Mouse (Mus musculus): ENCODE data around the gene Calm3.

Calm3 gene

GRCm38 (mm10) chr7:16890536-16890935 is 33.4 kb downstream of the Calm3 start:
- no peak for DNase-seq (ENCODE audit: low spot score)

- no peak for DNase-seq (ENCODE audit: low spot score)
Measured at GRCm38 (mm10) chr7:16885905-16886304, 38.0 kb downstream of the Calm3 start.

GRCm38 (mm10) chr7:16885271-16885776 is 38.6 kb downstream of the Calm3 start:
- no peak for DNase-seq (ENCODE audit: low spot score)

GRCm38 (mm10) chr7:16884334-16884733 is 39.6 kb downstream of the Calm3 start:
- no peak for DNase-seq (ENCODE audit: low spot score)

- no peak for DNase-seq (ENCODE audit: low spot score)
Measured at GRCm38 (mm10) chr7:16883162-16883561, 40.8 kb downstream of the Calm3 start.

GRCm38 (mm10) chr7:16880615-16881014 is 43.3 kb downstream of the Calm3 start:
- no peak for DNase-seq (ENCODE audit: low spot score)

GRCm38 (mm10) chr7:16879796-16880547 is 43.9 kb downstream of the Calm3 start:
- DNase-seq (ENCODE audit: low spot score) = peak; percentile 47

- no peak for DNase-seq (ENCODE audit: low spot score)
Measured at GRCm38 (mm10) chr7:16877717-16878116, 46.2 kb downstream of the Calm3 start.

GRCm38 (mm10) chr7:16876608-16877007 is 47.3 kb downstream of the Calm3 start:
- DNase-seq (ENCODE audit: low spot score) = no peak

GRCm38 (mm10) chr7:16876006-16876405 is 47.9 kb downstream of the Calm3 start:
- no peak for DNase-seq (ENCODE audit: low spot score)

- DNase-seq (ENCODE audit: low spot score) = no peak
Measured at GRCm38 (mm10) chr7:16875326-16875725, 48.6 kb downstream of the Calm3 start.

GRCm38 (mm10) chr7:16875310-16875325 is 48.8 kb downstream of the Calm3 start, which contains the start of gene Dact3:
TSS of gene Dact3 (plus strand) at chr7:16875317.
- DNase-seq (ENCODE audit: low spot score) = no peak

- peak; percentile 99 for DNase-seq (ENCODE audit: low spot score)
Measured at GRCm38 (mm10) chr7:16874756-16875309, 49.1 kb downstream of the Calm3 start.

- DNase-seq (ENCODE audit: low spot score) = peak; percentile 77
Measured at GRCm38 (mm10) chr7:16874190-16874589, 49.7 kb downstream of the Calm3 start.

GRCm38 (mm10) chr7:16873392-16873791 is 50.5 kb downstream of the Calm3 start:
- DNase-seq (ENCODE audit: low spot score) = no peak

GRCm38 (mm10) chr7:16872478-16872877 is 51.4 kb downstream of the Calm3 start:
- DNase-seq (ENCODE audit: low spot score) = no peak

- no peak for DNase-seq (ENCODE audit: low spot score)
Measured at GRCm38 (mm10) chr7:16871600-16871999, 52.3 kb downstream of the Calm3 start.

- no peak for DNase-seq (ENCODE audit: low spot score)
Measured at GRCm38 (mm10) chr7:16869497-16869896, 54.4 kb downstream of the Calm3 start.

- DNase-seq (ENCODE audit: low spot score) = no peak
Measured at GRCm38 (mm10) chr7:16867488-16867887, 56.4 kb downstream of the Calm3 start.

Measured in ovary, postnatal 36 days (tissue).